Comparison of ENCODE assay signal across 8 mouse cellular contexts in genomic region chr8:47674777-47675710, GRCm38 (mm10). TPM values are rescaled to one million over a fixed set of nuclear protein-coding genes. Genes with fewer than 3 reads are reported as not detected.
DNase-seq lines count a peak whose midpoint lies in the region; ATAC-seq lines count a peak whose summit lies in the region.

Ing2 (minus strand) TSS chr8:47675556.

- peak; percentile 100 for DNase-seq in adrenal gland, adult (ENCODE audit: inconsistent age in 2 of 2, low spot score in 1 of 2)
- peak; percentile 100 for DNase-seq in embryo, embryonic 10.5 days (ENCODE audit: low spot score)
- DNase-seq in gastrocnemius, postnatal 14 days: peak; percentile 100
- DNase-seq in left cerebral cortex, postnatal 10 days (ENCODE audit: extremely low spot score in 1 of 2, low spot score in 2 of 2): peak; percentile 100
- DNase-seq in right cerebral cortex, postnatal 25 days: peak; percentile 100
- peak; percentile 100 for DNase-seq in urinary bladder, postnatal 4 days (ENCODE audit: low spot score in 2 of 2)

- intact Hi-C loops in gastrocnemius, postnatal 14 days (cut with DNase I; ENCODE audit: low total_unique reads): no loop called here
- intact Hi-C loops in left cerebral cortex, postnatal 10 days (cut with DNase I): loop anchor here (5.0 kb wide), 1 partner anchor 143 kb away; the partner anchor contains the start of genes Rwdd4a and Trappc11

- peak; percentile 75 for ATAC-seq in inflammation-experienced regulatory T-cells, adult 6 months
- peak; percentile 87 for ATAC-seq in megakaryocyte-erythroid progenitor cell, adult 5-6 weeks (replicated peaks; ENCODE audit: low FRiP score, low TSS enrichment, poor library complexity, severe bottlenecking)

RNA-seq across cellular contexts. Expression of gene Ing2, which starts in this region (rescaled TPM):
- 10 to 100 TPM; 17.2 to 18.1 TPM for total RNA-seq in gastrocnemius, postnatal 14 days (2021)
- 1 to 10 TPM; 6.3 to 9.3 (median 8.0) TPM for polyA plus RNA-seq in inflammation-experienced regulatory T-cells, adult 6 months (2017; shearing (Covaris generic))
- 10 to 100 TPM; 38.3 to 42.9 TPM for total RNA-seq in left cerebral cortex, postnatal 10 days (2021)
- total RNA-seq in megakaryocyte-erythroid progenitor cell, adult 5-6 weeks (2014; fragmentation: Nextera tagmentation): 30.6 and 54.4 TPM in 2 replicates
- total RNA-seq in megakaryocyte-erythroid progenitor cell, adult 5-6 weeks (2017): 14.6 and 58.2 TPM in 2 replicates

Comparison
In these comparisons a context has a peak if more than half of its experiments do, and no peak if none do; other contexts are left out.
1. Peak in every context shown above with its lines: DNase-seq and ATAC-seq.